Mouse (Mus musculus) C2C12 (cell line): ENCODE measurements at regions not wholly inside any gene's neighbourhood (a gene's known extent, or its start where the extent isn't known, plus 50 kb on each side); places are given as distances from the start of the nearest gene placed in this dataset.

ENCODE experiments used
- CEBPB ChIP-seq: IDR thresholded peaks from one replicate; pipeline ENCODE4 v1.6.1; 2011; ENCODE audit warnings: low read depth, mild to moderate bottlenecking, control low read depth, moderate library complexity
- CTCF ChIP-seq: IDR thresholded peaks from one replicate; pipeline ENCODE4 v1.5.1; 2011; ENCODE audit not compliant: control insufficient read depth, insufficient read depth, insufficient read length
- USF1 ChIP-seq: IDR thresholded peaks from one replicate; pipeline ENCODE4 v1.6.1; 2011; ENCODE audit warnings: low read depth, mild to moderate bottlenecking, control low read depth, moderate library complexity

DNA sequence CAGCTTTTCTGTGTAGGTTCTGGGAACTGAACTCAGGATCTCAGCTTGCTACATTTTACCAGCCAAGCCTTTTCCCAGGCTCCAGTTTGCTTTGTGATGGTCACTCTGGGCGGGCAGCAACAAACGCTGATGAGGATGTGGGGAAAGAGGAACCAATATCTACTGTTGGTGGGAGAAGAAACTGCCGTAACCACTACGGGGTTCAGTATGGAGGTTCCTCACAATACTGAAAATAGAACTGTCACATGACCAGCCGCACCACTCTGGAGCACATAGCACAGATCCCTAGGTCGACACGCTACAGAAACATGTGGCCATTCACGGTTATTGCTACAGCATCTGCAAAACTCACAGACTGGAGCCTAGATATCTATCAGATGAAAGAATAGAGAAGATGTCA lies 57.2 kb upstream of the Kras start:
- TF ChIP-seq CTCF = no peak
- no peak for TF ChIP-seq CEBPB
- no peak for TF ChIP-seq USF1
